Mouse (Mus musculus): ENCODE measurements at regions not wholly inside any gene's neighbourhood (a gene's known extent, or its start where the extent isn't known, plus 50 kb on each side); places are given as distances from the start of the nearest gene placed in this dataset.

DNA sequence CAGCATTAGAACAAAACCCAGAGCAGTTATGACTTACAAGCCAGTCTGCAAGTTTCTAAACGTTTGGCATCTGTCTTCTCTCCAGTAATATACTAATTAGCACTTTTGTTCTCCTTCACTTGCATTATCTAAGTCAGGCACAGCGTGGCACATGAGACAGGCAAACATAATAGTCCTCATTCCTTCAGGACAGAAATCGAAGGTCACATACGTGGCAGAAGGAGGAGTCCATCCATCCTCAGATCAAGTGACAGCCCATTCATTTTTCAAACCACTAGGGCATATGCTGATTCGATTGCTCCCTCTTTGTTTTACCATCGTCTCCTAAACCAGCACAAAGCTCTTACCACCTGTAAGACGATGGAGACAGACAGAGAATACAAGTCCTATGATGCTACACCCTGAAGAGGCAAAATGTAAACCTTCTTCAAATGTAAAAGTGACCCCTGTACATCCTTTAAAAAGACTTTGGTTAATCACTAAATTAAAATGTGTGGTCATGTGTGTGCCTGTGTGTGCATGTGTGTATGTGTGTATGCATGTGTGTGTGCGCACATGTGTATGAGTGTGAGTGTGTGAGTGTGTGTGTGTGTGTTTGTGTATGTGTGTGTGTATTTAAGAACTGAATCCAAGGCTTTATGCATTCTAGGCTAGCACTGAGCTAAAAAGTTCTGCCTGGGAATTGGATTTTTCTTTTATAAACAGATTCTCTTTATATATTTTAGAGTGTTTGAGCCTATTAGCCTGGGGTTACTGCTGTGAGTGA is 90.9 kb upstream of the Klf12 start:
- TF ChIP-seq CTCF (IDR thresholded peaks at IDR 0.05; ENCODE audit: low read depth), result no peak
- DNase-seq, result no peak
- ATAC-seq (ENCODE audit: insufficient read depth), result no peak
- 45% methylated on average over 8 of the region's 8 CpGs for WGBS
- Histone ChIP-seq H3K4me2 (no peak overlapping the region; the same call in 1 of the 2 replicates), H3K9ac (no peak overlapping the region), H3K36me3 (ENCODE audit: insufficient read depth) (no peaks in the 10 kb centered on the region), H3K27me3 (ENCODE audit: insufficient read depth, low read length) (no peaks in the 10 kb centered on the region), H3K4me1 (ENCODE audit: insufficient read depth) (no peaks in the 10 kb centered on the region), H3K27ac (ENCODE audit: low read depth) (no peak overlapping the region), H3K9me3 (ENCODE audit: low read depth, low read length) (no peaks in the 10 kb centered on the region), H3K4me3 (ENCODE audit: low read depth, low read length) (no peak overlapping the region)

DNA sequence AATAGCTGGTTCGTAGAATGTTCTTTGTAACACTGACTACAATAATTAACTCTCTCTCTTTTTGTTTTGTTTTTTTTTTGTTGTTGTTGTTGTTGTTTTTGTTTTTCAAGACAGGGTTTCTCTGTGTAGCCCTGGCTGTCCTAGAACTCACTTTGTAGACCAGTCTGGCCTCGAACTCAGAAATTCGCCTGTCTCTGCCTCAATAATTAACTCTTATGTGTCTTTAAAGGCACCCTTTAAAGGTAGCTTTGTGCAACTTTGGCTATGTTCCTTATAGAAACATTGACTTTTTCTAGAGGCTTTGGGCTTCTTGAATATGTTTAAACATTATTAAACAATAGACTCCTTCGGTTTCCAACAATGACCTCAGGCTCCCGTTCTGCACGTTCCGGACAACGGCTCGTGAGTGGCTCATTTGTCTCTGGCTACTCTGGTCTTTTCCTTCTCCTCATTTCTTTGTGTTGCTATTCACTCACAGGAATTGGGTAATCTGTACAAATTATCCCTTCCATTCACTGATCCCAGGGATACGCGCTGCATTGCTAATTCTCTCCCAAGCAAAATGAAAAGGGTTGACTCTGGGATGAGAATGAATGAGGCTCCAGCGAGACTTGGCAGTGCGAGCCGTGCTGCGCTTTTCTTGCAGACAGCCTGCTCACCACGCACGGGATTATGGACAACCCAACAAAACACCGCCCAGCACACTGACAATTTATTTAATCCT is 90.2 kb upstream of the Klf12 start:
- Histone ChIP-seq H3K4me3 (ENCODE audit: low read depth, low read length) (no peak overlapping the region), H3K9me3 (ENCODE audit: low read depth, low read length) (no peaks in the 10 kb centered on the region), H3K9ac (no peak overlapping the region), H3K4me1 (ENCODE audit: insufficient read depth) (no peaks in the 10 kb centered on the region), H3K27me3 (ENCODE audit: insufficient read depth, low read length) (no peaks in the 10 kb centered on the region), H3K4me2 (no peak overlapping the region; the same call in 1 of the 2 replicates), H3K36me3 (ENCODE audit: insufficient read depth) (no peaks in the 10 kb centered on the region), H3K27ac (ENCODE audit: low read depth) (no peak overlapping the region)
- TF ChIP-seq CTCF (IDR thresholded peaks at IDR 0.05; ENCODE audit: low read depth), result no peak
- WGBS, result 64% methylated on average over 18 of the region's 18 CpGs
- no peak for DNase-seq
- no peak for ATAC-seq (ENCODE audit: insufficient read depth)

DNA sequence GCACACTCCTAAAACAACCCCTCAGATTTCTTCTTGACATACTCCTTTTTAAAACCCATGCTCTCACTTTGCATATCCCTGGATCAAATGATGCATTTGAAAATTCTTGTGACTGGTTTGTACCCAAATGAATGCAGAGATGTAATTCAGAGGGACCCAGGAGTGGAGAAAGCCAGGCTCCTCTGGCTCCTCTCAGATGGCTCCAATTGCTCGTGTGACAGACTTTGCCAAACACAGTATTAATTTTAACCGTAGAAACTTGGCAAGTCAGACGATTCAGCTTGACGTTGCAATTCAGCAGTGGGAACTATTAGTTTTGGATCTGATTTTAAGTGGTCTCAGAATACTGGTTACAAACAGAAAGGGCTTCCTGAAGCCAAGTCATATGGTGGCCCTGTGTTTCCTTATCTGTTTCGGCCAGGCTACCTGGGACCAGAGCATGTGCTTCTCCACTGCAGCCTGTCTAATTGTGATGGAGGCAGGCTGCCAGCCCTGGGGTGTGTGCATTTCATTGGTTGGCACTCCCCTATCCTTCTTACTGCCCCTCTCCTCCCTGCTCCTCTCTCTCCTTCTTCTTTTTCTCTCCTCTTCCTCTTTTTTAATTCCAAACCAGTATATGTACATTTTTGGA is 81.9 kb upstream of the Klf12 start:
- no peak overlapping the region for H3K27ac ChIP-seq (ENCODE audit: low read depth)
- H3K27me3 ChIP-seq (ENCODE audit: insufficient read depth, low read length), result no peaks in the 10 kb centered on the region
- no peak for DNase-seq

DNA sequence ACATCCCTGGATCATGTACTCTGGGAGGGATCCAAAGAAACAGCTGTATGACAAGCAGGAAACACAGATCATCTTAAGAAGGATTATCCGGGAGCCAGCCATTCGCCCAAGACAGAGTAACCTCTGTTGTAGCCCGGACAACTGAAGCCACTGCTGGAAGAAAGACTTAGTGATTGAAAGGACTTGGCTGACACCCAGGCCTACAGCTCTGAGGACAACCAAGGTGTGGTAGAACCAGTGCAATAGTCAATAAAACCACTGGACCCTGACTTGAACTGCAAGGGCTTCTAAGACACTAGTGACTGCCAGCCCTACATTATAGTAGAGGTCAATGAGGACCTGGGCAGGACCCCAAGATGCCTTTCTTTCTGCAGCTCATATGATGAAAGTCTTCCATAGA is 78.3 kb upstream of the Klf12 start:
- H3K27ac ChIP-seq (ENCODE audit: low read depth), result no peak overlapping the region
- 55% methylated on average over 3 of the region's 3 CpGs for WGBS
- ATAC-seq (ENCODE audit: insufficient read depth) (peak; percentile 39; the same call in 1 of the 2 replicates), DNase-seq (no peak)
- H3K36me3 ChIP-seq (ENCODE audit: insufficient read depth), result no peaks in the 10 kb centered on the region
- no peaks in the 10 kb centered on the region for H3K9me3 ChIP-seq (ENCODE audit: low read depth, low read length)
- TF ChIP-seq CTCF (IDR thresholded peaks at IDR 0.05; ENCODE audit: low read depth), result no peak
- 0 out of 2 replicates have a peak, but pooled peaks cover 5% of the 10 kb centered on the region for H3K4me1 ChIP-seq (ENCODE audit: insufficient read depth)
- no peak overlapping the region for H3K4me2 ChIP-seq
- no peak overlapping the region for H3K9ac ChIP-seq
- H3K27me3 ChIP-seq (ENCODE audit: insufficient read depth, low read length), result no peaks in the 10 kb centered on the region
- no peak overlapping the region for H3K4me3 ChIP-seq (ENCODE audit: low read depth, low read length)

More for the DNA sequence above, 81.9 kb upstream of the Klf12 start:
- ATAC-seq (ENCODE audit: insufficient read depth), result no peak
- H3K4me1 ChIP-seq (ENCODE audit: insufficient read depth), result 0 out of 2 replicates have a peak, but pooled peaks cover 5% of the 10 kb centered on the region
- H3K36me3 ChIP-seq (ENCODE audit: insufficient read depth), result no peaks in the 10 kb centered on the region
- 54% methylated on average over 5 of the region's 5 CpGs for WGBS
- no peak overlapping the region for H3K4me2 ChIP-seq
- no peak overlapping the region for H3K9ac ChIP-seq
- TF ChIP-seq CTCF (IDR thresholded peaks at IDR 0.05; ENCODE audit: low read depth), result no peak
- H3K9me3 ChIP-seq (ENCODE audit: low read depth, low read length), result no peaks in the 10 kb centered on the region
- H3K4me3 ChIP-seq (ENCODE audit: low read depth, low read length), result no peak overlapping the region

DNA sequence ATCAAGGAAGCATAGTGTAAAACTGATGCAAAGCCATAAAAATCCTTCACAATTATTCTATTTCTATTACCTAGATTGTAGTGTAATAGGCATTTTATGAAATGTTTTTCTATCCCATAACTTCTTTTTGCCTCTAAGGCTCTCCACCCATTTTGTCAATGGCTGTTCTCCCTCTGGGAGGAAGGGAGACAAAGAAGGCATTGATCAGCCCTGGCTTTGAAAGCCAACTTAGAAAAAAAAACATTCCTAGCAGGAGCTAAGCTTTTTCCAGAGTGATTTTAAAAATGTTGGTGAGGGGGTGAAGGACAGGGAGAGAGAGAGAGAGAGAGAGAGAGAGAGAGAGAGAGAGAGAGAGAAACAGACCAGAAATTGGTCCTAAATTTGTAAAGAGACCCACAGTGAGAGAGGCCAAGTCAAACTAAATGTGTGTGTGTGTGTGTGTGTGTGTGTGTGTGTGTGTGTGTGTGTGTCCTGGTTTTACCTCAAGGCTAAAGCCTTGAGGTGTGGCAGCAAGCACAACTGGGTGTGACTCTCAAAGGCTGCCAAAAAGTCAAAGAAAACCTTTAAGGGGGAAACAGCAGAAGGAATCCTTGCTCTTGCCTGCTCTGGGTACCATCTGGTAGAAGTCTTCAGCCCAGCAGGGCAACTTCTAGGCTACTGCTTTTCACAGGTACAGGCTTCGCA is 77.0 kb upstream of the Klf12 start:
- Histone ChIP-seq H3K9me3 (ENCODE audit: low read depth, low read length) (no peaks in the 10 kb centered on the region), H3K27ac (ENCODE audit: low read depth) (0 out of 2 replicates have a peak overlapping the region, but pooled peaks have one; percentile 30), H3K4me2 (no peak overlapping the region), H3K4me3 (ENCODE audit: low read depth, low read length) (no peak overlapping the region), H3K4me1 (ENCODE audit: insufficient read depth) (0 out of 2 replicates have a peak, but pooled peaks cover 5% of the 10 kb centered on the region), H3K36me3 (ENCODE audit: insufficient read depth) (no peaks in the 10 kb centered on the region), H3K9ac (no peak overlapping the region), H3K27me3 (ENCODE audit: insufficient read depth, low read length) (no peaks in the 10 kb centered on the region)
- 100% methylated on average over 1 of the region's 1 CpGs for WGBS
- no peak for DNase-seq
- ATAC-seq (ENCODE audit: insufficient read depth), result no peak
- TF ChIP-seq CTCF (IDR thresholded peaks at IDR 0.05; ENCODE audit: low read depth), result no peak

DNA sequence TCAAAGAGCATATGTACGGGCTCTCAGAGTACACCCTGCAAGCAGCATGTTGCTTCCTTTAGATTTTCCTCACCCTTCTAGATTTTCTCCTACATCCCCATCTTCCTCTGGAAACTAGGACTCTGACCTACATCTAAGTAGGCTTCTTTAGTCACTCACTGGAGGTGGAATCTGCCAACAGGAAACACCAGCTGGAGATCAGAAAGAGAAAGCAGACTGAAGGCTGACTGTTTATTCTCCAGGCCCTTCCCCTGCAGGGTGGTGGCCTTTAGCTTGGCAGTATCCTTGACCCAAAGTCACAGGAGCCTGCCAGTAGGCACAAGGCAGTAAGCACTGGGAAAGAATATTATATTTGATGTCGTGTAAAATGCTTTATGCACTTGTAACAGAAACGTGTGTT is 75.4 kb upstream of the Klf12 start:
- no peak for DNase-seq
- Histone ChIP-seq H3K4me3 (ENCODE audit: low read depth, low read length) (no peak overlapping the region), H3K27me3 (ENCODE audit: insufficient read depth, low read length) (no peaks in the 10 kb centered on the region), H3K4me1 (ENCODE audit: insufficient read depth) (0 out of 2 replicates have a peak, but pooled peaks cover 5% of the 10 kb centered on the region), H3K9ac (no peak overlapping the region), H3K4me2 (no peak overlapping the region), H3K9me3 (ENCODE audit: low read depth, low read length) (no peaks in the 10 kb centered on the region), H3K36me3 (ENCODE audit: insufficient read depth) (no peaks in the 10 kb centered on the region), H3K27ac (ENCODE audit: low read depth) (no peak overlapping the region)
- no peak for TF ChIP-seq CTCF (IDR thresholded peaks at IDR 0.05; ENCODE audit: low read depth)
- 67% methylated on average over 3 of the region's 3 CpGs for WGBS
- no peak for ATAC-seq (ENCODE audit: insufficient read depth)

All from lung, embryonic 14.5 days (tissue).